Mouse (Mus musculus) B cell, adult 62 days (primary cell): Measurements from ENCODE around the gene Nudt2. TPM values are rescaled to one million over a fixed set of nuclear protein-coding genes. Genes with fewer than 3 reads are reported as not detected.

Experiments
- total RNA-seq: library from RNA; stranded (reverse); gene quantifications from 4 replicates; pipeline ENCODE4 v1.2.4, GENCODE M21; 2023

Nudt2 gene
- total RNA-seq: 3.8 to 7.8 TPM (median 5.5 TPM) in 4 replicates

GRCm38 (mm10) chr4:41464345-41465286 lies at the start of gene Nudt2, which contains the start of gene Kif24:
Gene Nudt2, plus strand, starts transcription at chr4:41465151.
Gene Kif24, minus strand, starts transcription at chr4:41464887.

GRCm38 (mm10) chr4:41502986-41503412 lies 38.0 kb downstream of the Nudt2 start, which contains the start of gene AI464131:
Gene AI464131, minus strand, starts transcription at chr4:41503076.

GRCm38 (mm10) chr4:41517233-41517632 lies 52.3 kb downstream of the Nudt2 start, which contains the start of gene 1110017D15Rik:
Gene 1110017D15Rik, minus strand, starts transcription at chr4:41517333.

Other genes with a start within 250 kb of the Nudt2 start
- gene Ubap2, start 190.0 kb upstream of the Nudt2 start, total RNA-seq: 57.5 to 67.9 TPM (median 66.7 TPM) in 4 replicates
- gene Dcaf12, start 150.3 kb upstream of the Nudt2 start, total RNA-seq: 37.5 to 42.2 TPM (median 39.2 TPM) in 4 replicates
- 46.5 to 52.3 TPM (median 48.7 TPM) in 4 replicates for gene Ubap1, start 116.2 kb upstream of the Nudt2 start, total RNA-seq
- 3.6 to 4.0 TPM (median 3.9 TPM) in 4 replicates for gene Kif24, start 264 bp upstream of the Nudt2 start, total RNA-seq
- gene AI464131, start 37.9 kb downstream of the Nudt2 start, total RNA-seq: 0.13 TPM in 1 of 4 replicates, not detected in the others
- not detected in 4 replicates for gene 1110017D15Rik, start 52.2 kb downstream of the Nudt2 start, total RNA-seq
- gene Fam219a, start 104.4 kb downstream of the Nudt2 start, total RNA-seq: 9.9 to 18.5 TPM (median 12.2 TPM) in 4 replicates
- gene Dnaic1, start 104.6 kb downstream of the Nudt2 start, total RNA-seq: not detected in 4 replicates
- gene Enho, start 175.2 kb downstream of the Nudt2 start, total RNA-seq: not detected in 4 replicates
- 0.91 TPM in 1 of 4 replicates, not detected in the others for gene Cntfr, start 231.9 kb downstream of the Nudt2 start, total RNA-seq
- 11.5 to 22.2 TPM (median 15.4 TPM) in 4 replicates for gene Il11ra1, start 234.8 kb downstream of the Nudt2 start, total RNA-seq
- gene Rpp25l, start 248.4 kb downstream of the Nudt2 start, total RNA-seq: 26.3 to 37.7 TPM (median 33.0 TPM) in 4 replicates